8 mouse cellular contexts compared by ENCODE assay signal in genomic region chr19:10100631-10101071, GRCm38 (mm10). TPM values are rescaled to one million over a fixed set of nuclear protein-coding genes. Genes with fewer than 3 reads are reported as not detected.
A peak's percentile ranks its signal among the peaks of the same experiment; 100 is the strongest.
DNase-seq lines count a peak whose midpoint lies in the region; ATAC-seq and TF ChIP-seq lines count a peak whose summit lies in the region.

No protein-coding gene starts in this region.

- no peaks in the 10 kb centered on the region for H3K9me3 ChIP-seq in MEL (replicated peaks; ENCODE audit: insufficient read depth, low read length)
- H3K9me3 ChIP-seq in forebrain, embryonic 15.5 days, result no peaks in the 10 kb centered on the region

- H3K36me3 ChIP-seq in MEL (ENCODE audit: control insufficient read depth in 1 of 2, insufficient read depth in 2 of 2, low read length in 2 of 2), result peaks cover 0 to 26% of the 10 kb centered on the region in 2 experiments; a peak in 3 of 4 replicates
- no peaks in the 10 kb centered on the region for H3K36me3 ChIP-seq in forebrain, embryonic 15.5 days
- H3K36me3 ChIP-seq in thymus, adult 2 months (ENCODE audit: control insufficient read depth, insufficient read depth, low read length), result no peaks in the 10 kb centered on the region

- intact Hi-C loops in heart, postnatal 25 days (cut with DNase I), result loop anchor here (5.0 kb wide), 3 partner anchors 63 to 98 kb away; partner anchors contain the start of genes Best1, Fads1 and Rab3il1

- peak; percentile 89 for DNase-seq in MEL (ENCODE audit: low read depth, low spot score)
- peak; percentile 27 for DNase-seq in cerebellum, adult 11-12 months
- DNase-seq in heart, postnatal 25 days (ENCODE audit: low spot score), result peak; percentile 60
- DNase-seq in layer of hippocampus, adult 18-20 months (ENCODE audit: low spot score in 2 of 2), result peak; percentile 61 to 77
- DNase-seq in lung, adult 18-20 months, result peak; percentile 84 to 86
- DNase-seq in thymus, adult 2 months, result peak; percentile 75

- no peak for TF ChIP-seq EP300 in MEL (IDR thresholded peaks at IDR 0.05; ENCODE audit: low read depth in 1 of 2, low read length in 2 of 2)

- TF ChIP-seq POLR2A in MEL (IDR thresholded peaks at IDR 0.05; ENCODE audit: control insufficient read depth in 1 of 2, insufficient read depth in 1 of 2, low read depth in 1 of 2, low read length in 2 of 2, poor library complexity in 1 of 2), result no peak
- TF ChIP-seq POLR2A in olfactory bulb, adult 2 months (IDR thresholded peaks at IDR 0.05; ENCODE audit: insufficient read depth, low read depth, low read length), result no peak
- 0 out of 2 replicates have a peak, but pooled peaks have one; percentile 26 for TF ChIP-seq POLR2A in thymus, adult 2 months (IDR thresholded peaks at IDR 0.05; ENCODE audit: control insufficient read depth, extremely low read depth, insufficient read depth, low read length, poor library complexity)

- H3K79me2 ChIP-seq in MEL (ENCODE audit: control insufficient read depth, insufficient read depth, low read length, poor library complexity), result peaks cover 13% of the 10 kb centered on the region

- peak overlapping the region; percentile 65 to 92 for H3K4me3 ChIP-seq in MEL (ENCODE audit: control insufficient read depth in 1 of 2, insufficient read depth in 1 of 2, low read depth in 2 of 2, low read length in 2 of 2)
- H3K4me3 ChIP-seq in forebrain, embryonic 15.5 days, result peak overlapping the region; percentile 84
- peak overlapping the region; percentile 66 for H3K4me3 ChIP-seq in olfactory bulb, adult 2 months (ENCODE audit: insufficient read depth, low read depth, low read length)
- peak overlapping the region; percentile 64 for H3K4me3 ChIP-seq in thymus, adult 2 months (ENCODE audit: control insufficient read depth, insufficient read depth, low read length)

- H3K4me2 ChIP-seq in forebrain, embryonic 15.5 days (replicated peaks), result peak overlapping the region; percentile 73

- H3K27ac ChIP-seq in MEL (ENCODE audit: control insufficient read depth, low read depth, low read length), result peak overlapping the region; percentile 49
- H3K27ac ChIP-seq in forebrain, embryonic 15.5 days (replicated peaks), result peak overlapping the region; percentile 99
- peak overlapping the region; percentile 61; the same call in 1 of the 2 replicates for H3K27ac ChIP-seq in olfactory bulb, adult 2 months (ENCODE audit: insufficient read depth, low read depth, low read length)
- no peak overlapping the region for H3K27ac ChIP-seq in thymus, adult 2 months (ENCODE audit: control insufficient read depth, insufficient read depth, low read length)

- peak; percentile 60 for ATAC-seq in forebrain, embryonic 15.5 days (replicated peaks)

- TF ChIP-seq RAD21 in MEL (IDR thresholded peaks at IDR 0.05; ENCODE audit: low read depth, low read length), result peak; percentile 24

- peak in 2 of 3 experiments; percentile 76 to 84; a peak in 5 of 6 replicates for TF ChIP-seq CTCF in MEL (IDR thresholded peaks at IDR 0.05 in 2 of 3, conservative IDR thresholded peaks at IDR 0.05 in 1 of 3; ENCODE audit: control insufficient read depth in 1 of 3, insufficient read depth in 1 of 3, low read depth in 2 of 3, low read length in 3 of 3, poor library complexity in 1 of 3, severe bottlenecking in 1 of 3)
- peak; percentile 47; the same call in 1 of the 2 replicates for TF ChIP-seq CTCF in olfactory bulb, adult 2 months (IDR thresholded peaks at IDR 0.05; ENCODE audit: insufficient read depth, low read depth, low read length)
- peak; percentile 57; the same call in 1 of the 2 replicates for TF ChIP-seq CTCF in thymus, adult 2 months (IDR thresholded peaks at IDR 0.05; ENCODE audit: borderline replicate concordance, control insufficient read depth, extremely low read depth, insufficient read depth, low read length, poor library complexity)

- peak overlapping the region; percentile 84 for H3K9ac ChIP-seq in MEL (ENCODE audit: control insufficient read depth, low read depth, low read length, poor library complexity, severe bottlenecking)
- H3K9ac ChIP-seq in forebrain, embryonic 15.5 days (replicated peaks), result peak overlapping the region; percentile 94

- WGBS in forebrain, embryonic 15.5 days, result under 1% methylated on average over 21 of the region's 21 CpGs
- under 1% methylated on average over 21 of the region's 21 CpGs for WGBS in olfactory bulb, adult 2 months
- WGBS in thymus, adult 2 months, result under 1% methylated on average over 21 of the region's 21 CpGs

- peaks cover 2 to 35% of the 10 kb centered on the region in 2 experiments; a peak in 3 of 4 replicates for H3K4me1 ChIP-seq in MEL (ENCODE audit: control insufficient read depth in 1 of 2, insufficient read depth in 2 of 2, low read length in 2 of 2)
- H3K4me1 ChIP-seq in forebrain, embryonic 15.5 days, result peaks cover 58% of the 10 kb centered on the region
- H3K4me1 ChIP-seq in olfactory bulb, adult 2 months (ENCODE audit: control insufficient read depth, insufficient read depth, low read length), result peaks cover 8% of the 10 kb centered on the region
- peaks cover 18% of the 10 kb centered on the region for H3K4me1 ChIP-seq in thymus, adult 2 months (replicated peaks; ENCODE audit: control insufficient read depth, insufficient read depth, low read length)

- no peaks in the 10 kb centered on the region for H3K27me3 ChIP-seq in MEL (ENCODE audit: control insufficient read depth in 1 of 2, insufficient read depth in 2 of 2, low read length in 2 of 2)
- no peaks in the 10 kb centered on the region for H3K27me3 ChIP-seq in forebrain, embryonic 15.5 days
- no peaks in the 10 kb centered on the region for H3K27me3 ChIP-seq in thymus, adult 2 months (ENCODE audit: control insufficient read depth, insufficient read depth, low read length)

TF ChIP-seq in MEL, 35 proteins besides CTCF, POLR2A, EP300 and RAD21:
- TF ChIP-seq NRF1 (IDR thresholded peaks at IDR 0.05; ENCODE audit: insufficient read depth, low read depth, low read length, poor library complexity, severe bottlenecking) (peak; percentile 34; the same call in 1 of the 2 replicates), MXI1 (IDR thresholded peaks at IDR 0.05; ENCODE audit: low read depth, low read length) (peak; percentile 54), TCF12 (IDR thresholded peaks at IDR 0.05; ENCODE audit: low read depth, low read length) (peak; percentile 40; the same call in 1 of the 2 replicates), MAX (IDR thresholded peaks at IDR 0.05; ENCODE audit: low read length) (peak; percentile 15; the same call in 1 of the 2 replicates), SIN3A (IDR thresholded peaks at IDR 0.05; ENCODE audit: low read length) (peak; percentile 29; the same call in 1 of the 2 replicates), CHD1 (IDR thresholded peaks at IDR 0.05; ENCODE audit: low read depth, low read length) (0 out of 2 replicates have a peak, but pooled peaks have one; percentile 18), HCFC1 (IDR thresholded peaks at IDR 0.05; ENCODE audit: low read depth, low read length) (peak; percentile 57; the same call in 1 of the 2 replicates), ZNF384 (IDR thresholded peaks at IDR 0.05; ENCODE audit: low read depth, low read length) (no peak), E2F4 (IDR thresholded peaks at IDR 0.05; ENCODE audit: borderline replicate concordance, low read depth, low read length) (no peak), UBTF (IDR thresholded peaks at IDR 0.05; ENCODE audit: borderline replicate concordance, insufficient read depth, low read depth, low read length) (peak; percentile 93)

RNA-seq across cellular contexts. Expression of gene Fads2, which starts 0.9 kb away (rescaled TPM):
- total RNA-seq in MEL (2012; rRNA removed), result 55.2 and 64.0 TPM in 2 replicates
- 100 to 1,000 TPM in 1 of 2 experiments, not detected in 1; 119 TPM for polyA plus RNA-seq in MEL (2012; ENCODE audit: insufficient read depth in 1 of 2, insufficient read length in 2 of 2, low read depth in 1 of 2, low replicate concordance in 2 of 2, missing spikeins in 1 of 2)
- 164 and 166 TPM in 2 replicates for polyA plus RNA-seq in forebrain, embryonic 15.5 days (2015; fragmentation: Nextera tagmentation; extraction: Ambion mirVana)
- 1 to 10 TPM; 5.2 to 5.4 TPM for total RNA-seq in heart, postnatal 25 days (2021)
- 100 to 1,000 TPM; 140 to 145 TPM for total RNA-seq in layer of hippocampus, adult 18-20 months (2021)
- polyA plus RNA-seq in olfactory bulb, adult 2 months (2012; ENCODE audit: insufficient read depth, insufficient read length, low replicate concordance, missing spikeins), result 106 TPM in 1 of 2 replicates, not detected in the other
- 36.3 and 45.6 TPM in 2 replicates for polyA plus RNA-seq in thymus, adult 2 months (2012; rRNA removed)

RNA-seq across cellular contexts. Expression of gene Fads3, which starts 59.3 kb away (rescaled TPM):
- 1.4 and 2.3 TPM in 2 replicates for total RNA-seq in MEL (2012; rRNA removed)
- polyA plus RNA-seq in MEL (2012; ENCODE audit: insufficient read depth in 1 of 2, insufficient read length in 2 of 2, low read depth in 1 of 2, low replicate concordance in 2 of 2, missing spikeins in 1 of 2), result 10 to 100 TPM in 1 of 2 experiments, not detected in 1; 11.2 TPM
- 14.0 and 15.3 TPM in 2 replicates for polyA plus RNA-seq in forebrain, embryonic 15.5 days (2015; fragmentation: Nextera tagmentation; extraction: Ambion mirVana)
- 10 to 100 TPM; 35.9 to 36.0 TPM for total RNA-seq in heart, postnatal 25 days (2021)
- 10 to 100 TPM; 22.9 to 25.2 TPM for total RNA-seq in layer of hippocampus, adult 18-20 months (2021)
- polyA plus RNA-seq in olfactory bulb, adult 2 months (2012; ENCODE audit: insufficient read depth, insufficient read length, low replicate concordance, missing spikeins), result not detected in 2 replicates
- polyA plus RNA-seq in thymus, adult 2 months (2012; rRNA removed), result 13.6 and 19.9 TPM in 2 replicates

Comparison
In these comparisons a context has a peak if more than half of its experiments do, and no peak if none do; other contexts are left out.
1. DNase-seq: peak in every context shown above with its lines; median percentile 89 in MEL; 85 in lung, adult 18-20 months; 75 in thymus, adult 2 months; 69 in layer of hippocampus, adult 18-20 months; 60 in heart, postnatal 25 days; 27 in cerebellum, adult 11-12 months.